Mouse (Mus musculus) adrenal gland, adult (tissue): Measurements from ENCODE around the gene Wnt3.
"Not testable (repeated sequence)": the region's sequence is repeated elsewhere in the genome, so short reads cannot be mapped to it uniquely, and the experiment has no call there.

Source experiments
- DNase-seq, 2 experiments: peaks; one replicate each; pipeline ENCODE4 v3.0.0; 2022 to 2023; ENCODE audit warnings: low spot score in 1 of 2; ENCODE audit not compliant: inconsistent age in 2 of 2

Wnt3 gene

DNA sequence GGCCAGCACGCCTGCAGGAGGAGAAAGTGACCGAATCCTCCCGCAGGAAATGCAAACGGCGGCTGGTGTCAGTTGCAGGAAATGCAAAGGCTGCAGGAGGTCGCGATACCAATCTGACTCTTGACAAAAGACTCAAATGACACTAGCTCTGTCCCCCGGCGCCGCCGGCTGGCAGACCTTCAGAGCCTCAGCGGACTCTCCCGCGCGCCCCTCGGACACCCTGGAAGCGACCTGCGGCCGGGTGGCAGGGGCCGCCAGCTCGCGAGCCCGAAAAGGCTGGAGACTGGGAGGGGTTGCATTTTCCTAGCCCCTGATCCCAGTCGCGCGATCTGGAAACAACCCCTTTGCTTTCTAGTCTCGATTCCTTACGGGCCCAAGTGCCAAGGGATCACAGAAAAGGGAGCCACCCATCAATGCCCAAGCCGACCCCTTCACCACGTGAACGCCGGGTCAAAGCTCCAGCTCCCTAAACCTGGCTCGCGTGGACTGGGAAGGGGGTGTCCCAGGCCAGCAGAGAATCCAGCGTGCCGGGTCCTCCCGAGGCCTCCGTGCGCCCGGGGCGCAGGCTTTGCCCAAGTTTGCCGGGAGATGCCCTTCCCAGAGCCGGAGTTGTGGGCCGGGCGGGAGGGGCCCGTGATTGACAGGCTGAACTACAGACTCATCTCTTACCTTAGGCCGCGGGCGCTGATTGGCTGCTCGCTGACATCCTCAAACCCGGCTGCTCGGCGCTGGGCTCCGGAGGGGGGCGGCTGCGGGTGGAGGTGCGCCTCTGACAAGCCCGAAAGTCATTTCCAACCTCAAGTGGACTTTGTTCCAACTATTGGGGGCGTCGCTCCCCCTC is at the start of gene Wnt3:
Gene Wnt3 (plus strand): TSS at position 764 of the 841 bp plus-strand sequence.
- DNase-seq, result peak; percentile 41 to 53

DNA sequence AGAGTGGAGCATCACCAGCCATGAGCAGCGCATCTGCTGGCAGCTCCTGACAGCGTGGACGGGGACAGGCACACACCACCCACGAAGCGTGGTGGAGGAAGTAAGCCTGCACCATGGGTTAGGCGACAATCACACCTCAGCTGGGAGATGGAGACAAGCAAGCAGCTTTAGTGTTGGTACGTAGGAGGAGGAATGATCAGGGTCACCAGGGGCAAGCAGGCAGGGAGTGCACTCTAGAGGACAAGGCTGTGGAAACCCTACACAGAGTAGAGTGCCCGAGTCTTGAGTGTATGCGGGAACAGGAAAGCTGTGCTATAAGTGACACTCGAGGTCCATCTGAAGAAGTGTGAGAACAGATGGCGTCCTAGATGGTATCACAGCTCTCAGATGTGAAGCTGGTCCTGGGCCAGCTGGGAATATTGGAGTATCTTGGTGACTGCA is 49.6 kb upstream of the Wnt3 start:
- DNase-seq, result no peak

DNA sequence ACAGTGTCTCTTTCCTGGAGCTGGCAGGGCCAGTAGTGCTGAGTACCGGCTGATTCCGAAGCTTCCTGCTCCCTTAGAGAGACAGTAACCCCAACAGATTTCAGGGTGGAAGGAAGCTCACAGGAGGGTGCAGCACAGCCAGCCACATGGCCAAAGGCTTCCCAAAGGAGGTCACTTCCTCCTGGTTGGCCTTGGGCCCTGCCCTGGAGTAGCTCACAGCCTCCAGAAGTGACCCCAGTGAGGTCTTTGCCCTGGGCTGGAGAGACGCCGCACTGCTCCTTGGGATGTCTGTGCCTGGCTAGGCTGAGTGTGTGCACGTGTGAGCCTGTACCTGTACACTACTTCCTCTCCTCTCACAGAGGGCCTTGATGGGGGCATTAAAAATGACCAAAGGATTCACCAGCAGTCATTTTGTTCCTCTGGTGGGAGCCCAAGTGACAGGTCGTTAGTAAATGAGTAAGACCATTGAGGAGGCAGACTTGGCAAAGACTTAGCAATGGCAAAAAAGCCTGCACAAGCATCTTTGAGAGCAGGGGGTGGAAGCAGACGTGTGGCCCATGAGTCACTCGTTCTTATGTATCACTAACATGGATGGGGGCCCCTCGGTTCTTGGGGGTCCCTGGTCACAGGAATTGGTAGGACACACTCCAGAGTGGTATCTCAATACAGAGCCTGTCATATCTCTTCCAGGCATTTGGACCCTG is 44.5 kb upstream of the Wnt3 start:
- DNase-seq, result peak in 1 of 2 experiments; percentile 23

DNA sequence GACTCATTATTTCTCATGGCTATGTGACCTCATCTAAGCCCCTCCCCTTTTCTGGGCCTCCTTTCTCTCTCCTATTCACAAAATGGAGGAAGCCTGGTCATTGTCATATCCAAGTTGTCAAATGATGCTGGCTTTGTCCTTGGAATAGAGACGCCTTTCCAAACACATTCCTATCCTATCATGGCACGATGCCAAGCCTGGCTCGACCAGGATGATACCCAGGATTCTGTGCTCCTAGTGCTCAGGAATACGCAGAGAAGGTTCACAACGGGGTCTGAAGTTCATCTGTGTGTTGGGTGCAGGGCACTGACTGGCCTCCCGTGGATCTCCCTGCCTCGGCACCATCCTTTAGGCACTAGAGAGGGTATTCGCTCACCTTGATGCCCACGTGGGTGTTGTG is 42.4 kb upstream of the Wnt3 start:
- no peak for DNase-seq

DNA sequence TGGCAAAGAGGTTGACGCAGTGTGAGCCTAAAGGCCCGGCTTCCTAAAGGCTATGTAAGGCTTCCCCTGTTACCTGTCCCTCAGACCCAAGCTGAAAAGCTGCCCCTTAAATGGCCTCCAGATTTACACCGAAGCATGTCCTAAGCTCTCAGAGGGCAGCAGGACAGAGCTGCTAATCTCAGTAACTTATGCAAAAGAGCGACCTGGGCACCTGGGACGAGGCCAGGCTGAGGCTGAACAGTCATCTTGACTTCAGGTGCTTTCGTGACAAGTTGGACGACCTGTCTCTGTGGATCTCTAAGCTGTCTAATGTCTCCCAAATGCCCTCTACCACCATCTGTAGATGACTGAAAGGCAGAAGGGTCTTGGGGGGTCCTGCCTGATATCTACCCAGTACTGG is 41.6 kb upstream of the Wnt3 start:
- DNase-seq, result no peak

DNA sequence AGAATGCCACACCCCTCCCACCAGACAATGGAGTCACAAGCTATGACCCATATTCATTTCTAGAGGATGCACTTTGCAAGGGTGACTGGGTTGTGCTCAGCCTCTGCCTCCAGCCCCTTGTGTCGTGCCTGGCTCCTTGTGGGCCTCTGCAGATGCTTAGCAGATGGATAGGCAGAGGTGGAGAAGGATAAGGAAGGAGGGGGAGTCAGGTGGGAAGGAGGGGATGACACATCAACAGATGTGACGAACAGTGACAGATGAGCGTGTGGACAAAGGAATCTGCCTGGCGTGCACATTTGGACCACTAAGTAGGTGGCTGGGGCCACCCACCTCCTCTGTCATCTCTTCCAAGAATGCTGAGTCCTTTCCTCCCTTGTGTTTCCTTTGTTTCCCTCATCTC is 40.9 kb upstream of the Wnt3 start:
- DNase-seq, result no peak

DNA sequence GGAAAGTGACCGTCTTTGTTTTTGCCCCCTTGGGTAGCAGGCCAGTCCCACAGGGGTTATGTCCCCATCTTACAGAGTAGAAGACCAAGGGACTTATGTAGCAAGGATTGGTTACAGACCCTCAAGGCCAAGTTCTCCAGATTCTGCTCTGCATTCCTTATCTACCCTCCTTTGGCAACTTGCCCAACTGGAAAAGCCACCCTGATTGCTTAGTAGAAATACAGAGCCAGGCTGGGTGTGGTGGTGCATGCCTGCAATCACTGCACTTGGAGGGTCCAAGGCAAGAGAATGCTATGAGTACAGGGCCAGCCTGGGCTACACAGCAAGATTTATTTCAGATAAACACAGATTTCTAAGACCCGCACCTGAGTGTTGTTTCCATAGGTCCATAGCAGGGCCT is 40.0 kb upstream of the Wnt3 start:
- DNase-seq, result peak in 1 of 2 experiments; percentile 50

DNA sequence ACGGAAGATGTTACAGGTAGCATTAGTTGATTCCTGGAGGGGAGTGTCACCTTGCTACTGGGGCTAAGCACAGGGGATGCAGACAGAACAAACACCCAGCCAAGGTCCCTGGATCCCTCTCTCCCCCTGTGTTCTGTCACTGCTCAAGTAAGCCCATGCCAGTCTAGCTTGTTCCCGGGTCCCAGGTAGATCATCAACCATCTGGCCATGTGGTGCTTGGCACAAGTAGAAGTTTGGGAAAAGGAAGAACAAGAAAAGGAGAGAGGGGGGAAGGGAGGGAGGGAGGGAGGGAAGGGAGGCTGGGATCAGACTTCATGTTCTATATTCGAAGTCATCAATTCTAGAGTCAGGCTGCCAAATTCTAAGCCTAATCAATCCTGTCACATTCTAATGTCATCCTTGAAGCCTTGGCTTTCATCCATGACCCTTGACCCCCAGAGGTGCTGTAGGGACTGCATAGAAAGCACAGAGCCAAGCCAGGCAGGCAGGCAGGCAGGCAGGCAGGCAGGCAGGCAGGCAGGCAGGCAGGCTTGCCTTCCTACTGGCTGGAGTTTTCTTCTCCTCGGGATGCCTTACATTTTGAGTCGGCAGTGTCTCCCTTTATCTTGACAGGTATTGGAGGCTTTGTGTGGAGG is 39.4 kb upstream of the Wnt3 start:
- no peak for DNase-seq

DNA sequence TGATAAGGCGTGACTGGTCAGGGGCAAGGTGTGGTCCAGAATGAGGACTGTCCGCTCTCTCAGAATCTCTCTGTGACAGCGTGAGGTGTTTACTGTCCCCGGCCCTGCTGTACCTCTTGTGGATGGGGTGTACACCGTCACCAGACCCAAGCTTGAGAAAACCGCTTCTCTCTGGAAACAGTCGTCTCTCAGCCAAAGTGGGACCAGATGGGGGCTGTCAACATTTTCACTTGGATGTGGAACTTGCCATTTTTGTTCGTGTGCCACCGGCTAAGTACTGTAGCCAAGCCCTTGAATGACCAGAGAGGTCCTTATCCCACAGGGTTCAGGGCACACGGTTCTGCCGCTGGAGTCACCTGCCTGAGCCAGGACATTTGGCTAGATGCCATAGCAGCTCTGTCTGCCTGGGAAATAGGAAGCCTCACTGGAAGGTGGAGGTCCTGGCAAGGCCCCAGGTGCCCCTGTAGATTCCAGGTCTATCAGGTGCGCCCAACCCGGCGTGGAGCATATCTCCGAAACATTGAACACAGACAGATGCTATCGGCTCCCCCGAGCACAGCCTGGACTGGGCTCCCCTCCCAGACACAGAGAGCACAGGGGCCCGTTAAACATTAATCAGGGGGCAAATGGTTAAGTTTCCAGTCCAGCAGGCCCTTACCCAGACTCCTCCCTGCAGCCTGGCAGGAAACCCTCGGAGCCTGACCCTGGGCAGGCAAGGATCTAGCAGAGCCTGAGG is 38.7 kb upstream of the Wnt3 start:
- DNase-seq, result no peak

DNA sequence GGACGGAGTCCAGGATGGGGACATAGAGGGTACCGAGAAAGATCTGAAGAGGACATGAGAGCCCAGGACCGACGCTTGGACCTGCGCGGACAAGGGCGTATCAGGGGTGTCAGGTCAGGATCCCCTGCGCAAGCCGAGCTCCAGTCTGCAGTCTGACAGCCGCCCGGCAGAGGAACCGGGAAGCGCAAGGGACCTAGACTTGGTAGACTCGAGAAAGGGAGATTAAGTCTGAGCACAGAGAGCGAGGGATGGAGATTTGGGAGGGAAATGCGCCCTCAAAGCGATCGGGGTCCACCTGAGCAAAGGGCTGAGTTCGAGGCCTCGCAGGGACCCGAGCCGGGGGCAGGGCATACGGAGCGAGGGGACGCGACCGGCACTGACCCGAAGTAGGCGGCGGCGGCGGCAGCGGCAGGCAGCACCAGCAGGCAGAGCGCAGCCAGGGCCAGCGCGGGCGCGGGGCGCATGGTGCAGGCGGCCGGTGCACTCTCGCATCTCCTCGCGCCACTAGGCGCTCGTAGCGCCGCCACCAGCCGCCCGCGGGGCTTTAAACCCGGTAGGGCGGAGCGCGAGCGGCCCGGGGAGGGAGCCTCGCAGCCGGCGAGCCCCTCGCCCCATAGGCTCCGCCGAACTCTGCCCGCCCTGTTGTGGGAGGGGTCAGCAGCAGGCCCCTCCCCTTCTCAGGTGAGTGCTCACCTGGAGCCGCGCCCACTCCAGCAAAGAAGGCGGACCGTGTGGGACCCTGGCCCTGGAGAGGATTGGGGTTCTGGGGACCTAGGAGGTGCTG is 24.5 kb upstream of the Wnt3 start, which contains the start of gene Wnt9b:
Gene Wnt9b (minus strand): TSS at position 516 of the 784 bp plus-strand sequence.
- peak; percentile 61 to 70 for DNase-seq

DNA sequence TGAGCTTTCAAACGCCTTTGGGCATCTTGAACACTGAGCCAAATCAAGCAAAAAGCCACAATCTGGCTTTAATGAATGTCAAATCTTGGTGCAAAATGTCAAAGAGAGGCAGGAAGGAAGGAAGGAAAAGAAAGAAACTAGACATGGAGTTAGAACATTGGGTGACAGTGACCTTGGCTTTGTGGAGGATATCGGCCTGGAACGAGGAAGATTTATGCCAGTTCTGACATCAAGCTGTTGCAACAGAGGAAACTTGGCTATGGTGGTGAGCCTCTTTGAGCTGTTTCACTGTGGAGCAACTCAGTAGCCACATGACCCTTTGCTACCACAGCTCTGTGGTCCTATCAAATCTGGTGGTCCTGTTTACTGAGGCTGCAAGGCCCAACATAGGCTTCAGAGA is 23.3 kb upstream of the Wnt3 start:
- DNase-seq, result peak; percentile 78 to 92

DNA sequence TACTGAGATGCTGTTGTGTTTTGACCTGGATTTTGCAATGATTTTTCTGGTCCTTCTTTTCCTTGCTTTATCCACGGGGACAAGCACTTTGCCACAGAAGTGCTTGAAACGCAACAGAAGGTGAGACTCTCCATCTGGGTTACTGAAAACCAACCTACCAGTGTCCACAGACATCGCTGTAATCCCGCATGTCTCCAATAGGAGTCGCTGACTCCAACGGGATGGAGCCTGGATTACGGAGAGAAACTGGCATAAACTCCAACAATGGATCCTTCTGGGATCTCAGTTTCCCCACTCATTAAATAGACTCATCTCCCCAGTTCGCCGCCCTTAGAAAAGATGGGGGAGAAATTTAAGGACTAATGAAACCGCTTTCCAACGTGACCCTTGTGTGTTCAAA is 15.9 kb upstream of the Wnt3 start:
- peak in 1 of 2 experiments; percentile 60 for DNase-seq

DNA sequence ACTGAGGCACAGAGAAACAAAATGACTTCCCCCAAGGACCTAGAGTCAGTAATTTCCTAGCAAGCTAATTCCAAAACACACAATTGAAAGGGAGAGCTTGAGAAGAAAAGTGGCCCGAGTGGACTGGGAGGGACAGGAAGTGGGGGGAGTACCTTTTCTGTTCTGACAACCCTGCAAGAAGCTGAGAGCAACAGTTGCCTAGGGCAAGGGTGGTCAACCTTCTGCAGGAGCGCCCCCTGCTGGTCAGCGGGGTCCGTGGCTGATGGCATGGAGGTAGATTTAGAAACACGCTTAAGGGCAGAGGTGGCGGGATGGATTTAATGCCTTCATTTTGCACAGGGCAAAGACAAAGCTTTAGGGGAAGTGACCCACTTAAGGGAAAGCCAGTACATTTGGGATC is 15.2 kb upstream of the Wnt3 start:
- peak; percentile 79 to 92 for DNase-seq

DNA sequence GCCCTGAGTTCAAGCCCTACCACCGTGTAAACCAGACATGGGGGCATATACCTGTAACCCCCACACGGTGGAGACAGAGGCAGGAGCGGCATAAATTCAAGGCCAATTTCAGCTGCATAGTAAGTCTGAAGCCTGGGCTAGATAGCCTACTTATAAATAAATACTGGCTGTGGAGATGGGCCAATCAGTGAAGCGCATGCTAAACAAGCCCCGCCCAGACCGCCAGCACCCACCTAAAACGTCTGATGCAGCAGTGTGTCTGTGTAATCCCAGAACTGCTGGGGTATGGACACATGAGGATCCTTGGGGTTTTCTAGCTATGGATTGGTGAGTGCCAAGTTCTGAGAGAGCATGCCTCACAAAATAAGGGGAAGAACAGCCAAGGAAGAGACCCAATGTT is 13.8 kb upstream of the Wnt3 start:
- DNase-seq, result no peak

DNA sequence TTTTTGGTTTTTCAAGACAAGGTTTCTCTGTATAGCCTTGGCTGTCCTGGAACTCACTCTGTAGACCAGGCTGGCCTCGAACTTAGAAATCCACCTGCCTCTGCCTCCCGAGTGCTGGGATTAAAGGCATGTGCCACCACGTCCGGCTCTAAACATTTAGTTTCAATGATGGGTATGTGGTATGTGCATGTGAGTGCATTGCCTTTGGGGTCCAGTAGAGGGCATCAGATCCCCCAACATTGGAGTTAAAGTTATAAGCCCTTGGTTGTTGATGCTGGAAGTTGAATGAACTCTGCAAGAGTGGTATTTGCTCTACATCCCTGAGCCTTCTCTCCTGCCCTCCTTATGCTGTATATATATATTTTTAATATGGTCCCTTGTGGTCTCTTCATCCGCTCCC is 13.1 kb upstream of the Wnt3 start:
- not testable (repeated sequence) for DNase-seq

DNA sequence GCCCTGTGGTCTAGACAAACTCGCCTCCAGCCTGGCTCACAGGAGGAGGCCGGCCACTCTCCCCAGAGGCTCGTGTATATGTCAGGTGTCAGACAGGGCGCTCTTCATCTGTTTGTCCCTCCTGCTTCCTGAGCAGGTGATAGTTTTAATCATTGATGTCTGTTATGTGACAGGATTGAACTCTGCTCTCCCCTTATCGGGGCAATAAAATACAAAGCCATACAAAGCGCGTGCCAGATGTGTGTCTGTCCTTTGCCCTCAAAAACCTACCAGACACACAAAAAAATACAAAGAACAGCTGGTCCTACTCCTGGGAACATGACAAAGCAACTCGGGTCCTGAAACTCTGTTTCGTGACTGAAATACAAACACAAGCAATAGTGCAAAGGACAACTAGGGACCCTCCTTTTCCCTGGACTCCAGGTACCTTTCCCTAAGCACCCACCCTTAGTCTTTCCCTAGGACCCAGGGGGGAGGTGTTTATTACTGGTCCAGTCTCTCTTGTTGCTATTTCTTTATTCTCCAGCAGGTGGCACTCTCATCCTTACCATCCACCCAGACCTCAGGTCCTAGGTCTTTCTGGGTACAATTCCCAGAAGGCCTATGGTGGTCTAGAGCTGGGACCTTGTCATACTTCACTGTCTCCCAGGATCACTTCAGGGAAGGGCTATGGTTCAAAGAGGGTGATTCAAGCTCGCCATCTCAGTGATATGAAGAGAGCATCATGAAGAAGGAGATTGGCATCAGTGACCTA is 10.4 kb upstream of the Wnt3 start:
- DNase-seq, result peak; percentile 42 to 87

DNA sequence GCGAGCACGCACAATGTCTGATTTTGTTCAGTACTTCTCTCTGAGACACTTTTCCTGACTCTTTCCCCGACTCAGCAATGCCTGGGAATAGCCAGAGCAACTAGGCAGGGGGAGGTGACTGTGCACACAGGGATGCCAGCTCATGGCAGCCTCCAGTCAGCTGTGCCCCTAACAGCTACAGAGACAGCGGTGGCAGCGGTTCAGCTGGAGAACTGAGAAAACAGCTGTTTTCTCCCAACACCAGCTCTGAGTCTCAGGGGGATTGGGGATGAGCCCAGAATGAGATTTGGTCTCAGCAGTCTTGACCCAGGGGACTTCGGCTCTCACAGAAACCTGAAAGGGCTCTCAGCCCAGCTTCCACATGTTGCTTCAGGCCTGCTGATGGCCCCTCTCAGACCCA is 9.3 kb upstream of the Wnt3 start:
- DNase-seq, result no peak

DNA sequence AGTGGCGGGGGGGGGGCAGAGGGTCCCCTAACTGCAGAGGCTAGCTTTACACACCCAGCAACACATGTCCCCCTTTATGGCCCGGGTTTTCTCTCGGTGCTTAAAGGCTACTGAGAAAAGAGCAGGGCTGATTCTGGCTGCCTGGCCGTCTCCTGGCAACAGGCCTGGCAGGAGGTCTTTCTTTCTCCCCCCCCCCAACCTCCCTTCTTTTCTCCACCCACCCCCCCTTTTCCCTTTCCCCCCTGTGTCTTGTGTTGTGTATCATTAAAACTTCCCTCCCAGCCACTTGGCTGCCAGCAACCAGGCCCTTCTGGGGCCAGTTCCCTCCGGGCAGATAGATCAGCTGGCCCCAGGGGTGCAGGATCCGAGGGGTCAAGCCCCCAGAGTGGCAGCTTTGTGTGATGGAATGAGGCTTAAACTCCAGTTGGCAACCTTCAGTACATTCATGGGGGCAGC is 8.4 kb upstream of the Wnt3 start:
- no peak for DNase-seq

DNA sequence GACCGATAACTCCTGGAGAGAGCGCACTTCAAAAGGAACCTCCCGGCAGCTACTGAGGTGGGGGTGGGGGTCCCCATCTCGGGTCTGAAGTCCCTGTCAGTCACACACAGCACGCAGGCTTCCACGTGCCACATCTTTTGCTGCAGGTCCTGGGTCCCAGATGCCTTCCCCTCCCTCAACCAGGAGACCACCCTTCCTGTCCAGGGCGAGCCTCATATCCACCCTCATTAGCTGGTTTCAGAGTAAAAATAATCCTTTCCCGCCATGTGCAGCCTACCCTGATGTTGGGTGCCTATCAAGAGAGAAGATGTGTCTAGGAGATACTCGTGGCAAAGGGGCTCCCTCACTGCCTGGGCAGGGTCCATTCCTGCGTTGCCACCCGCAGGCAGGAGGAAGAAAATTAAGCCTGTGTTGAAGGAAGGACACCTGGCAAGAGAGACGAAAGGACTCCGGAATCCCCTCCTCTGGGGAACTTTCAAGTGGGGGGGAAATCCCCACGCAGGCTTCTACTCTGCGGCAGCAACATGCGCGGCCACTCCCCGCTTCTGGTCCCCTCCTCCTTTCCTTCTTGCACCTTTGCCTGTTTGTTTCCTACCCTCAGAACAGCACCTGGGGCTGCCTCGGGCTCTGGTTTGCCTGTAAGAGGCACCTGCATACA is 2.7 kb upstream of the Wnt3 start:
- no peak for DNase-seq
